Mouse (Mus musculus) lung, postnatal 10 days (tissue): Measurements from ENCODE around the gene Ackr1.
"Not testable (repeated sequence)": the region's sequence is repeated elsewhere in the genome, so short reads cannot be mapped to it uniquely, and the experiment has no call there.

ENCODE experiments used
- DNase-seq: peaks from one replicate; pipeline ENCODE4 v3.0.0; 2021

The Ackr1 gene

GRCm38 (mm10) chr1:173348527-173348926 is 15.0 kb upstream of the Ackr1 start:
- DNase-seq: no peak

- no peak for DNase-seq
Measured at GRCm38 (mm10) chr1:173345112-173345511, 11.6 kb upstream of the Ackr1 start.

GRCm38 (mm10) chr1:173343934-173344333 is 10.4 kb upstream of the Ackr1 start:
- DNase-seq: no peak

- DNase-seq: no peak
Measured at GRCm38 (mm10) chr1:173342425-173342824, 8.9 kb upstream of the Ackr1 start.

GRCm38 (mm10) chr1:173339543-173339942 is 6.0 kb upstream of the Ackr1 start:
- DNase-seq: peak; percentile 43

- no peak for DNase-seq
Measured at GRCm38 (mm10) chr1:173337008-173337407, 3.5 kb upstream of the Ackr1 start.

- no peak for DNase-seq
Measured at GRCm38 (mm10) chr1:173335903-173336302, 2.4 kb upstream of the Ackr1 start.

- DNase-seq: no peak
Measured at GRCm38 (mm10) chr1:173332418-173332817, 1.1 kb downstream of the Ackr1 start.

GRCm38 (mm10) chr1:173329743-173330142 is 3.8 kb downstream of the Ackr1 start:
- DNase-seq: no peak

GRCm38 (mm10) chr1:173329185-173329584 is 4.4 kb downstream of the Ackr1 start:
- no peak for DNase-seq

GRCm38 (mm10) chr1:173328446-173328845 is 5.1 kb downstream of the Ackr1 start:
- no peak for DNase-seq

GRCm38 (mm10) chr1:173326552-173326951 is 7.0 kb downstream of the Ackr1 start:
- no peak for DNase-seq

- no peak for DNase-seq
Measured at GRCm38 (mm10) chr1:173325395-173325794, 8.2 kb downstream of the Ackr1 start.

- DNase-seq: no peak
Measured at GRCm38 (mm10) chr1:173324961-173325360, 8.6 kb downstream of the Ackr1 start.

GRCm38 (mm10) chr1:173323839-173324585 is 9.5 kb downstream of the Ackr1 start:
- peak; percentile 24 for DNase-seq

GRCm38 (mm10) chr1:173322249-173322627 is 11.3 kb downstream of the Ackr1 start:
- DNase-seq: no peak

- no peak for DNase-seq
Measured at GRCm38 (mm10) chr1:173321593-173322248, 11.8 kb downstream of the Ackr1 start.

GRCm38 (mm10) chr1:173317925-173318477 is 15.5 kb downstream of the Ackr1 start:
- no peak for DNase-seq

- DNase-seq: no peak
Measured at GRCm38 (mm10) chr1:173315725-173316124, 17.8 kb downstream of the Ackr1 start.

- not testable (repeated sequence) for DNase-seq
Measured at GRCm38 (mm10) chr1:173313535-173314050, 20.0 kb downstream of the Ackr1 start.

- not testable (repeated sequence) for DNase-seq
Measured at GRCm38 (mm10) chr1:173302795-173303194, 30.8 kb downstream of the Ackr1 start.
